Mouse (Mus musculus) spleen, adult 2 months (tissue): Measurements from ENCODE around the gene Qrich2. TPM values are rescaled to one million over a fixed set of nuclear protein-coding genes. Genes with fewer than 3 reads are reported as not detected.

Experiments
- DNase-seq, 2 experiments: peaks; one replicate each; pipeline versions ENCODE4 v3.0.0 to v3.0.0-alpha.2; 2012 to 2021; ENCODE audit warnings: low spot score in 2 of 2, low read depth in 1 of 2
- H3K27ac ChIP-seq: fragments of 200-500 bp; 2 replicates; pipeline ENCODE4 v1.5.1; 2012; ENCODE audit warnings: low read length, inconsistent platforms; ENCODE audit not compliant: insufficient read depth
- H3K27me3 ChIP-seq: fragments of 200-500 bp; 2 replicates; pipeline ENCODE4 v1.6.1; 2012; ENCODE audit warnings: mild to moderate bottlenecking, moderate library complexity, low read length, inconsistent platforms; ENCODE audit not compliant: control insufficient read depth, insufficient read depth
- H3K36me3 ChIP-seq: fragments of 200-500 bp; 2 replicates; pipeline ENCODE4 v1.6.1; 2012; ENCODE audit warnings: mild to moderate bottlenecking, low read length, inconsistent platforms; ENCODE audit not compliant: control insufficient read depth, insufficient read depth
- H3K4me1 ChIP-seq: fragments of 200-500 bp; 2 replicates; pipeline ENCODE4 v1.6.1; 2011; ENCODE audit warnings: inconsistent platforms; ENCODE audit not compliant: control insufficient read depth, insufficient read depth, insufficient read length
- H3K4me3 ChIP-seq: fragments of 200-500 bp; 2 replicates; pipeline ENCODE4 v1.5.1; 2011; ENCODE audit warnings: mild to moderate bottlenecking, inconsistent platforms; ENCODE audit not compliant: insufficient read depth, insufficient read length; ENCODE audit errors: extremely low read depth
- CTCF ChIP-seq: fragments of 200-500 bp; IDR thresholded peaks from 2 replicates; pipeline ENCODE4 v1.5.1; 2011; ENCODE audit warnings: mild to moderate bottlenecking, inconsistent platforms; ENCODE audit not compliant: insufficient read depth, insufficient read length, insufficient replicate concordance; ENCODE audit errors: extremely low read depth
- POLR2A ChIP-seq: fragments of 200-500 bp; IDR thresholded peaks from 2 replicates; pipeline ENCODE4 v1.6.1; 2011; ENCODE audit warnings: low read depth, low read length, inconsistent platforms
- WGBS: fragments of 180-500 bp; shearing (Covaris S2); methylation state at CpG from one replicate; pipeline ENCODE4 v1.1.7; 2018; 5-methylcytosine and 5-hydroxymethylcytosine counted together
- polyA plus RNA-seq: library from polyadenylated mRNA; depleted of rRNA; stranded (reverse); fragments of >200 nt; gene quantifications from 2 replicates; pipeline ENCODE4 v1.2.3, GENCODE M21; 2012

Gene Qrich2
- polyA plus RNA-seq, 1 experiment: 0.14 TPM

GRCm38 (mm10) chr11:116418194-116418840 lies 47.7 kb downstream of the Qrich2 start:
- 2% methylated on average over 2 of the region's 2 CpGs for WGBS
- H3K27ac ChIP-seq: peak overlapping the region; percentile 62
- peak in 1 of 2 experiments; percentile 75 for DNase-seq
- H3K4me3 ChIP-seq: no peak overlapping the region
- H3K36me3 ChIP-seq: no peaks in the 10 kb centered on the region
- no peaks in the 10 kb centered on the region for H3K27me3 ChIP-seq
- H3K4me1 ChIP-seq: peaks cover 32% of the 10 kb centered on the region; the same call in 1 of the 2 replicates
- TF ChIP-seq CTCF (no peak), POLR2A (no peak)

- Histone ChIP-seq H3K4me1 (peaks cover 29% of the 10 kb centered on the region), H3K27ac (no peak overlapping the region), H3K36me3 (no peaks in the 10 kb centered on the region), H3K4me3 (no peak overlapping the region), H3K27me3 (no peaks in the 10 kb centered on the region)
- no peak for DNase-seq
- TF ChIP-seq CTCF: no peak
- TF ChIP-seq POLR2A: no peak
- 89% methylated on average over 5 of the region's 5 CpGs for WGBS
These were observed 49.0 kb downstream of the Qrich2 start for GRCm38 (mm10) chr11:116417054-116417453.

- H3K4me1 ChIP-seq: peaks cover 32% of the 10 kb centered on the region
- DNase-seq: no peak
- no peak overlapping the region for H3K4me3 ChIP-seq
- no peaks in the 10 kb centered on the region for H3K27me3 ChIP-seq
- WGBS: 82% methylated on average over 6 of the region's 6 CpGs
- no peak overlapping the region for H3K27ac ChIP-seq
- TF ChIP-seq POLR2A (no peak), CTCF (no peak)
- H3K36me3 ChIP-seq: no peaks in the 10 kb centered on the region
These were observed 49.7 kb downstream of the Qrich2 start for GRCm38 (mm10) chr11:116416196-116416943.

GRCm38 (mm10) chr11:116413631-116414022 lies 52.4 kb downstream of the Qrich2 start:
- Histone ChIP-seq H3K27ac (no peak overlapping the region), H3K36me3 (no peaks in the 10 kb centered on the region), H3K4me1 (peaks cover 31% of the 10 kb centered on the region), H3K27me3 (no peaks in the 10 kb centered on the region), H3K4me3 (peak overlapping the region; percentile 86; the same call in 1 of the 2 replicates)
- WGBS: 58% methylated on average over 4 of the region's 4 CpGs
- no peak for DNase-seq
- TF ChIP-seq POLR2A: no peak
- no peak for TF ChIP-seq CTCF

GRCm38 (mm10) chr11:116412904-116413630 lies 53.0 kb downstream of the Qrich2 start, which contains the start of gene Rnf157:
Gene Rnf157 (minus strand): TSS chr11:116413032.
- H3K4me1 ChIP-seq: peaks cover 27% of the 10 kb centered on the region
- H3K36me3 ChIP-seq: no peaks in the 10 kb centered on the region
- TF ChIP-seq CTCF: no peak
- peak in 1 of 2 experiments; percentile 78 for DNase-seq
- 2% methylated on average over 74 of the region's 82 CpGs for WGBS
- H3K27ac ChIP-seq: peak within 1 kb of the TSS; percentile 54; the same call in 1 of the 2 replicates
- H3K4me3 ChIP-seq: peak within 1 kb of the TSS; percentile 86
- H3K27me3 ChIP-seq: no peaks in the 10 kb centered on the region

- peak overlapping the region; percentile 86 for H3K4me3 ChIP-seq
- no peak for DNase-seq
- no peaks in the 10 kb centered on the region for H3K27me3 ChIP-seq
- TF ChIP-seq POLR2A: no peak
- TF ChIP-seq CTCF: no peak
- H3K4me1 ChIP-seq: peaks cover 19% of the 10 kb centered on the region
- no peak overlapping the region for H3K27ac ChIP-seq
- H3K36me3 ChIP-seq: no peaks in the 10 kb centered on the region
- 1% methylated on average over 71 of the region's 76 CpGs for WGBS
These were observed 53.8 kb downstream of the Qrich2 start for GRCm38 (mm10) chr11:116412028-116412827.
